Mouse (Mus musculus): ENCODE data around the gene Dse. TPM values are rescaled to one million over a fixed set of nuclear protein-coding genes. Genes with fewer than 3 reads are reported as not detected.

The Dse gene
- polyA plus RNA-seq, 1 experiment from 2014 or later: 6.9 TPM

- Histone ChIP-seq H3K4me3 (ENCODE audit: low read depth, low read length) (no peak overlapping the region), H3K9ac (ENCODE audit: low read depth, low read length) (no peak overlapping the region), H3K4me2 (ENCODE audit: low read depth, low read length) (peak overlapping the region; percentile 62; the same call in 1 of the 2 replicates), H3K36me3 (ENCODE audit: control insufficient read depth, insufficient read depth) (no peaks in the 10 kb centered on the region), H3K27me3 (ENCODE audit: control insufficient read depth, insufficient read depth, low read depth, low read length) (peaks cover 28% of the 10 kb centered on the region), H3K9me3 (replicated peaks; ENCODE audit: control insufficient read depth, low read length) (no peaks in the 10 kb centered on the region), H3K4me1 (ENCODE audit: control insufficient read depth, low read depth, low read length) (no peaks in the 10 kb centered on the region), H3K27ac (ENCODE audit: low read length) (no peak overlapping the region)
- ATAC-seq (ENCODE audit: low read depth): no peak
- WGBS (ENCODE audit: insufficient replicate concordance): 21% methylated on average over 13 of the region's 13 CpGs
These were observed 516 bp upstream of the Dse start for GRCm38 (mm10) chr10:34208031-34208430.

DNA sequence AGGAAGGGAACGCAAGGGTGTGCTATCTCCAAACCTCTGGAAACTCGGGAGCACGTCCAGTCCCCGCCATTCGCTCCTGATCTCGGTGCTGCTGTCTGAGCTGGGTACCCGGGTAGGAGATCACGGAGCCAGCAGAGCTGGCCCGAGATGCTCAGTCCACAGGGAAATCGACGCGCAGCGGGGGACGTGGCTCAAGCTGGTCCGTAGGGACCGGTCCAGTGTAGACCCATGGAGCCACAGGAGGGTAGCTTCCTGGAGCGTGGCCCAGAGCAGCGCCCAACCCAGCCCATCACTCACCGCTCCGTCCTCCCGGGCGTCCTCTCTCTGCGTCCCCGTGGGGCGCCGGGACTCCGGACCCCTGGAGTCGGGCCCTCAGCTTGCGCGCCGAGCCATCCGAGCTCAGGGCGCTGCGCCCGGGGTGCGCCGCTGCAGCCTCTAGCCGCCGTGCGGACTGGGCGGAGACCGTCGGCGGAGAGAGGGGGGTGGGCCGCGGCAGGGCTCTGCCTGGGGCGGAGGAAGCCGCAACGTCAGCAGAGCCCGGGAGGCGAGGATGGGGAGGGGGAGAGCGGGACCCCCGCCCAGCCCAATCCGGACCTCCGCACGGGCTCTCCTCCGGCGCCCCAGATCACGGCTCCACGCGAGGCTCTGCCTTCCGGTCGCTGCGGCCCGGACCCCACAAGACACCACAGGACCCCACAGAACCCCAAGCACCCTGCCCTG, 572 bp downstream of the Dse start:
- WGBS (ENCODE audit: insufficient replicate concordance): under 1% methylated on average over 57 of the region's 65 CpGs
- peak; percentile 80 for ATAC-seq (ENCODE audit: low read depth)
- H3K27me3 ChIP-seq (ENCODE audit: control insufficient read depth, insufficient read depth, low read depth, low read length): peaks cover 28% of the 10 kb centered on the region
- H3K4me3 ChIP-seq (ENCODE audit: low read depth, low read length): peak overlapping the region; percentile 63
- H3K9me3 ChIP-seq (replicated peaks; ENCODE audit: control insufficient read depth, low read length): no peaks in the 10 kb centered on the region
- H3K36me3 ChIP-seq (ENCODE audit: control insufficient read depth, insufficient read depth): no peaks in the 10 kb centered on the region
- peak overlapping the region; percentile 62 for H3K4me2 ChIP-seq (ENCODE audit: low read depth, low read length)
- H3K27ac ChIP-seq (ENCODE audit: low read length): peak overlapping the region; percentile 41
- H3K4me1 ChIP-seq (ENCODE audit: control insufficient read depth, low read depth, low read length): no peaks in the 10 kb centered on the region
- peak overlapping the region; percentile 54 for H3K9ac ChIP-seq (ENCODE audit: low read depth, low read length)

- H3K9me3 ChIP-seq (replicated peaks; ENCODE audit: control insufficient read depth, low read length): no peaks in the 10 kb centered on the region
- H3K4me3 ChIP-seq (ENCODE audit: low read depth, low read length): peak overlapping the region; percentile 63
- 2% methylated on average over 15 of the region's 15 CpGs for WGBS (ENCODE audit: insufficient replicate concordance)
- no peak overlapping the region for H3K9ac ChIP-seq (ENCODE audit: low read depth, low read length)
- peak; percentile 28; the same call in 1 of the 2 replicates for ATAC-seq (ENCODE audit: low read depth)
- no peaks in the 10 kb centered on the region for H3K4me1 ChIP-seq (ENCODE audit: control insufficient read depth, low read depth, low read length)
- H3K36me3 ChIP-seq (ENCODE audit: control insufficient read depth, insufficient read depth): no peaks in the 10 kb centered on the region
- peaks cover 28% of the 10 kb centered on the region for H3K27me3 ChIP-seq (ENCODE audit: control insufficient read depth, insufficient read depth, low read depth, low read length)
- peak overlapping the region; percentile 62 for H3K4me2 ChIP-seq (ENCODE audit: low read depth, low read length)
- no peak overlapping the region; the same call in 1 of the 2 replicates for H3K27ac ChIP-seq (ENCODE audit: low read length)
These were observed 1.1 kb downstream of the Dse start for GRCm38 (mm10) chr10:34206436-34206782.

DNA sequence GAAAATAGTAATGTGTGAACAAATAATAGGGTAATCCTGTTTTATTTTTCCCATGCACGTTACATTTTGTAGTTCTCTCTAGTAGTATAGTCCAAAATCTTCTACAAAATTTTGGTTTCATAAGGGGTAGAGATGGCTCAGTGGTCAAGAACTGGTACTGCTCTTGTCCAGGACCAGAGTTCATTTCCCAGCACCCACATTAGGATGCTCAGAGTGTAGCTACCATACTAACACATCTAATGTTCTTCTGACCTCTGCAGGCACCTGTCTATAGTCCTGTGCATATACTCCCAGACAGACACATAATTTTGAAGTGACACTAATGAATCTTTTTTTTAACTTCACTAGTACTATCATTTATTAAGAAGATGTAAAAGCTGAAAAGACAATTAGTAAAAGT, 1.7 kb downstream of the Dse start:
- no peak overlapping the region for H3K4me3 ChIP-seq (ENCODE audit: low read depth, low read length)
- H3K27ac ChIP-seq (ENCODE audit: low read length): no peak overlapping the region
- H3K27me3 ChIP-seq (ENCODE audit: control insufficient read depth, insufficient read depth, low read depth, low read length): peaks cover 28% of the 10 kb centered on the region
- no peak overlapping the region for H3K9ac ChIP-seq (ENCODE audit: low read depth, low read length)
- no peak overlapping the region for H3K4me2 ChIP-seq (ENCODE audit: low read depth, low read length)
- H3K9me3 ChIP-seq (replicated peaks; ENCODE audit: control insufficient read depth, low read length): no peaks in the 10 kb centered on the region
- ATAC-seq (ENCODE audit: low read depth): no peak
- 61% methylated on average over 1 of the region's 1 CpGs for WGBS (ENCODE audit: insufficient replicate concordance)
- no peaks in the 10 kb centered on the region for H3K36me3 ChIP-seq (ENCODE audit: control insufficient read depth, insufficient read depth)
- no peaks in the 10 kb centered on the region for H3K4me1 ChIP-seq (ENCODE audit: control insufficient read depth, low read depth, low read length)

- Histone ChIP-seq H3K27ac (ENCODE audit: low read length) (no peak overlapping the region), H3K9me3 (replicated peaks; ENCODE audit: control insufficient read depth, low read length) (no peaks in the 10 kb centered on the region), H3K4me3 (ENCODE audit: low read depth, low read length) (no peak overlapping the region), H3K9ac (ENCODE audit: low read depth, low read length) (no peak overlapping the region), H3K4me1 (ENCODE audit: control insufficient read depth, low read depth, low read length) (no peaks in the 10 kb centered on the region; the same call in 1 of the 2 replicates), H3K36me3 (ENCODE audit: control insufficient read depth, insufficient read depth) (no peaks in the 10 kb centered on the region), H3K4me2 (ENCODE audit: low read depth, low read length) (no peak overlapping the region), H3K27me3 (ENCODE audit: control insufficient read depth, insufficient read depth, low read depth, low read length) (peaks cover 2% of the 10 kb centered on the region)
- WGBS (ENCODE audit: insufficient replicate concordance): 65% methylated on average over 1 of the region's 1 CpGs
- no peak for ATAC-seq (ENCODE audit: low read depth)
These were observed 6.8 kb downstream of the Dse start for GRCm38 (mm10) chr10:34200689-34201088.

DNA sequence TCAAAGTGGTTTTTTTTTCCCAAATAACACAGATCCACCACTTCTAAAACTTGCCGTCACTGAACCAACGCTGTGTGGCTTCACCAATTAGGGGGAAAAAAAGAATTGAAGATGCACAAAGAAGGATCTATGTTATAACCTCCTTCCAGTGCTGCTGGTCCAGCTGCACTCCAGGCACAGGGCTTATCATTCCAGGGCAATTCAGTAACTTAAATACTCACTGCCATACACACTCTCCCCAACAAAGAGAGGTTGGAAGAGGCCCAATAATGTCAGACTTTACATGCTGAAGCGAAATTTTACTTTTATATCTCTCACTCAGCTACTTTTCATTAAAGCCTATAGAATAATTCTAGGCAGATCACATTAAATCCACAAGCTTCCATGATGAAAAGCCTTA, 8.9 kb downstream of the Dse start:
- Histone ChIP-seq H3K4me3 (ENCODE audit: low read depth, low read length) (no peak overlapping the region), H3K4me1 (ENCODE audit: control insufficient read depth, low read depth, low read length) (no peaks in the 10 kb centered on the region; the same call in 1 of the 2 replicates), H3K4me2 (ENCODE audit: low read depth, low read length) (no peak overlapping the region), H3K9me3 (replicated peaks; ENCODE audit: control insufficient read depth, low read length) (no peaks in the 10 kb centered on the region), H3K36me3 (ENCODE audit: control insufficient read depth, insufficient read depth) (no peaks in the 10 kb centered on the region), H3K27me3 (ENCODE audit: control insufficient read depth, insufficient read depth, low read depth, low read length) (no peaks in the 10 kb centered on the region), H3K9ac (ENCODE audit: low read depth, low read length) (no peak overlapping the region), H3K27ac (ENCODE audit: low read length) (no peak overlapping the region; the same call in 1 of the 2 replicates)
- WGBS (ENCODE audit: insufficient replicate concordance): 38% methylated on average over 3 of the region's 3 CpGs
- ATAC-seq (ENCODE audit: low read depth): no peak

- 12% methylated on average over 3 of the region's 3 CpGs for WGBS (ENCODE audit: insufficient replicate concordance)
- Histone ChIP-seq H3K36me3 (ENCODE audit: control insufficient read depth, insufficient read depth) (no peaks in the 10 kb centered on the region), H3K27ac (ENCODE audit: low read length) (no peak overlapping the region; the same call in 1 of the 2 replicates), H3K27me3 (ENCODE audit: control insufficient read depth, insufficient read depth, low read depth, low read length) (no peaks in the 10 kb centered on the region), H3K9ac (ENCODE audit: low read depth, low read length) (no peak overlapping the region), H3K4me3 (ENCODE audit: low read depth, low read length) (no peak overlapping the region), H3K9me3 (replicated peaks; ENCODE audit: control insufficient read depth, low read length) (no peaks in the 10 kb centered on the region), H3K4me2 (ENCODE audit: low read depth, low read length) (no peak overlapping the region), H3K4me1 (ENCODE audit: control insufficient read depth, low read depth, low read length) (no peaks in the 10 kb centered on the region; the same call in 1 of the 2 replicates)
- ATAC-seq (ENCODE audit: low read depth): peak; percentile 74
These were observed 9.5 kb downstream of the Dse start for GRCm38 (mm10) chr10:34198061-34198460.

GRCm38 (mm10) chr10:34197269-34197668, 10.2 kb downstream of the Dse start:
- Histone ChIP-seq H3K27me3 (ENCODE audit: control insufficient read depth, insufficient read depth, low read depth, low read length) (no peaks in the 10 kb centered on the region), H3K4me1 (ENCODE audit: control insufficient read depth, low read depth, low read length) (no peaks in the 10 kb centered on the region; the same call in 1 of the 2 replicates), H3K9ac (ENCODE audit: low read depth, low read length) (no peak overlapping the region), H3K4me2 (ENCODE audit: low read depth, low read length) (no peak overlapping the region), H3K27ac (ENCODE audit: low read length) (no peak overlapping the region), H3K4me3 (ENCODE audit: low read depth, low read length) (no peak overlapping the region), H3K36me3 (ENCODE audit: control insufficient read depth, insufficient read depth) (no peaks in the 10 kb centered on the region), H3K9me3 (replicated peaks; ENCODE audit: control insufficient read depth, low read length) (no peaks in the 10 kb centered on the region)
- 16% methylated on average over 3 of the region's 3 CpGs for WGBS (ENCODE audit: insufficient replicate concordance)
- no peak for ATAC-seq (ENCODE audit: low read depth)

DNA sequence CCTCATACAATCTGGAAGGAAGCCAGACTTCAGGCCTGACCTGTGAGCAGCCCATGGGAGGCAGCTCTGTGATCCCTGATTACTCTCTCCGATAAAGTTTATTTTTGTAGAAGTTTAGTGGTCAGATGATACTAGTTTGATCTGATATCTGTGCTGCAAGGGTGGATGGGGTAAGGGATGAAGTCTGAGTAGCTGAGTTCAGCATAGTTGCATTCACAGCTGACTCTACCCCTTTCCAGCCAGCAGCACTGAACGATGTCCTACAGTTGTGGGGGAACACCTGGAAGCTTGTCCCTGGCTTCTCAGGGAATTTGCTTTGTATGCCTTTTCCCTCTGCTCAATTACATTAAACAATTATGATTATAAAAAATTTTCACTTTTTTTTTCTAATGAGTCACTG, 12.6 kb downstream of the Dse start:
- no peak overlapping the region for H3K4me3 ChIP-seq (ENCODE audit: low read depth, low read length)
- no peak for ATAC-seq (ENCODE audit: low read depth)
- H3K9me3 ChIP-seq (replicated peaks; ENCODE audit: control insufficient read depth, low read length): no peaks in the 10 kb centered on the region
- no peak overlapping the region for H3K27ac ChIP-seq (ENCODE audit: low read length)
- H3K36me3 ChIP-seq (ENCODE audit: control insufficient read depth, insufficient read depth): no peaks in the 10 kb centered on the region
- no peaks in the 10 kb centered on the region for H3K27me3 ChIP-seq (ENCODE audit: control insufficient read depth, insufficient read depth, low read depth, low read length)
- H3K9ac ChIP-seq (ENCODE audit: low read depth, low read length): no peak overlapping the region
- H3K4me1 ChIP-seq (ENCODE audit: control insufficient read depth, low read depth, low read length): no peaks in the 10 kb centered on the region; the same call in 1 of the 2 replicates
- WGBS (ENCODE audit: insufficient replicate concordance): 42% methylated on average over 2 of the region's 2 CpGs
- no peak overlapping the region for H3K4me2 ChIP-seq (ENCODE audit: low read depth, low read length)

Measured in liver, embryonic 16.5 days (tissue).